Mouse (Mus musculus) cerebellum, adult 18-20 months (tissue): ENCODE results near the gene Fat2.

Experiments used
- DNase-seq, 2 experiments: peaks; one replicate each; pipeline ENCODE4 v3.0.0; 2021

Fat2 gene

GRCm38 (mm10) chr11:55239496-55239895 is 96.9 kb downstream of the Fat2 start:
- no peak for DNase-seq

- DNase-seq = no peak
Measured at GRCm38 (mm10) chr11:55236815-55237214, 99.5 kb downstream of the Fat2 start.

GRCm38 (mm10) chr11:55234791-55235190 is 101.6 kb downstream of the Fat2 start:
- DNase-seq = peak in 1 of 2 experiments; percentile 29

- DNase-seq = peak; percentile 80 to 85
Measured at GRCm38 (mm10) chr11:55234288-55234687, 102.1 kb downstream of the Fat2 start.

GRCm38 (mm10) chr11:55231034-55231433 is 105.3 kb downstream of the Fat2 start:
- DNase-seq = no peak

GRCm38 (mm10) chr11:55221306-55221705 is 115.1 kb downstream of the Fat2 start:
- no peak for DNase-seq

GRCm38 (mm10) chr11:55218473-55218872 is 117.9 kb downstream of the Fat2 start:
- no peak for DNase-seq

GRCm38 (mm10) chr11:55217880-55218279 is 118.5 kb downstream of the Fat2 start:
- DNase-seq = no peak

- DNase-seq = no peak
Measured at GRCm38 (mm10) chr11:55217418-55217817, 118.9 kb downstream of the Fat2 start.

- DNase-seq = no peak
Measured at GRCm38 (mm10) chr11:55216830-55217229, 119.5 kb downstream of the Fat2 start.

GRCm38 (mm10) chr11:55216061-55216460 is 120.3 kb downstream of the Fat2 start:
- DNase-seq = no peak

GRCm38 (mm10) chr11:55214978-55215377 is 121.4 kb downstream of the Fat2 start:
- no peak for DNase-seq

GRCm38 (mm10) chr11:55214161-55214560 is 122.2 kb downstream of the Fat2 start:
- no peak for DNase-seq

- no peak for DNase-seq
Measured at GRCm38 (mm10) chr11:55213518-55213917, 122.8 kb downstream of the Fat2 start.

GRCm38 (mm10) chr11:55209626-55210353 is 126.6 kb downstream of the Fat2 start:
- DNase-seq = no peak

GRCm38 (mm10) chr11:55209032-55209431 is 127.3 kb downstream of the Fat2 start:
- DNase-seq = no peak

- no peak for DNase-seq
Measured at GRCm38 (mm10) chr11:55208001-55208690, 128.2 kb downstream of the Fat2 start.

GRCm38 (mm10) chr11:55204602-55205001 is 131.8 kb downstream of the Fat2 start:
- peak; percentile 55 to 61 for DNase-seq

- peak; percentile 97 to 98 for DNase-seq
Measured at GRCm38 (mm10) chr11:55204159-55204596, 132.2 kb downstream of the Fat2 start, which contains the start of gene Slc36a1. Slc36a1 (plus strand) TSS chr11:55204350.
